Mouse (Mus musculus): ENCODE data around the gene Acan. TPM values are rescaled to one million over a fixed set of nuclear protein-coding genes. Genes with fewer than 3 reads are reported as not detected.

Acan gene
- total RNA-seq, 2 experiments from 2014 or later = not detected

DNA sequence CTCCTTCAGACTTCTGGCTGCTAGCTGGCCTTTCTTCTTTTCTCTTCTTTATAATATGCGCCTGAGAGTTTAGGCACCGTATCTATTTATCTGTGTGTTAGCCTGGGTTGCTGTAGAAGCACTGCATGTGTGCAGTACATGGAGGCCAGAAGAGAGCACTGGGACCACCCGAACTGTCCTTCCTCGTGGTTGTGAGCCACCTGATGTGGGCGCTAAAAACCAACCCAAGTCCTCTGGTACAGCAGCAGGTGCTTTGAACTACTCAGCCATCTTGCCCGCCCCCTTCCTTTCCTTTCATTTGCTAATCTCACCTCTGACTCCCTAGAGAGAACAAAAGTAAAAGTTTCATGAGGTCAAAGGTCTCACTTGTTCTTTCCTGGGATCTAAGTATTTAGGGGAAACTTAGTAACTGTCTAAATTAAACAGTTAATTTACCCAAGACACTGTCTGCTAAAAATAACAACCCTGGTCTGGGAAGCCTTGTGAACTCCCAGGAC, 86.1 kb downstream of the Acan start:
- no peak for ATAC-seq (ENCODE audit: poor library complexity, severe bottlenecking)

DNA sequence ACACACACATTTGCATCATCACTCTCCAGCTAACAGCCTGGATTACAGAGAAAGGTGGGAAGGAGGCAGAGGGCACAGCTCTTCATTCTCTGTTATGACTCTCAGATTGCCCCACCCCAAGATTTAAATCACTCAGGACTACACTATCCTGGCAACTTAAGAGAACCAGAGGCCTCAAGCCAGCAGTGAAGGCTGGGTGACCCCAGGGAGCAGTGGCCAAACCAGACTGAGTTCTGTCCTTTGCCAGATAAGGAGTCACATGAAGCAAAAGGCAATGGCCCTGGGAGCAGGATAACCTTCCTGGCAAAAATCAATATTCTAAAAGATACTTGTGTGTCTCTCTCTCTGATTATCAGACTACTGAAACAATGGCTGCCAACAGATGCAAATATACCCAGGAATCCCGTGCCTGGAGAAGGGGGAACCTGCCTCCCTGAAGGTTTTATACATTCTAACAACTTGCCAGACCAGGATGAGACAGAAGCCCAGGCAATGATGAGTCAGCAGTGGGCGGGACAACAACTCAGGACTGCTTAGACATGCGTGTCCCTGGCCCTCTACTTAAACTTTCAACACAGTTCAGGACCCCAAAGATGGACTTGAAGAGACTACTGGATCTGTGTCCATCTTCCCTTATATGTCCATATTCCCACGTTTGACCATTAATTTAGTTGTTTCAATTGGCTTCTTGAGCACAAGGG, 86.8 kb downstream of the Acan start:
- no peak for ATAC-seq (ENCODE audit: poor library complexity, severe bottlenecking)

DNA sequence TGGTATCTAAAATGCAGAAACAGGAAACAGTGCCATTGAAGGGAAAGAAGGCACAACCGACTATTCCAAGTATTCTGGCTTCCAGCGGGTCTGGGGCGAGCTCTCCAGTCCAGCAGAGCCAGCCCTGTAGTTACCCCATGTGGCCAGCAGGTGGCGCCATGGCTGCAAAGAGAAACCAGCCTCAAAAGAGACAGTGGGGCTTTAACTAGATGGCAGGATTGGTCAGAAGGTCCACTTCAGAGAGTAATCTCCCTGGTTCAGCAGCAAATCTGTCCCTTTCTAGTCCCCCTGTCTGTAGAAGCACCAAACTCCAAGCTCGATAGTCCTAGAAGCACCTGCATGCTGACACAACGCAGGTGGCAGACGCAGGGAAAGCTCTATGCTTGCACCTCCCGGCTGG, 87.6 kb downstream of the Acan start:
- ATAC-seq (ENCODE audit: poor library complexity, severe bottlenecking) = peak; percentile 84

DNA sequence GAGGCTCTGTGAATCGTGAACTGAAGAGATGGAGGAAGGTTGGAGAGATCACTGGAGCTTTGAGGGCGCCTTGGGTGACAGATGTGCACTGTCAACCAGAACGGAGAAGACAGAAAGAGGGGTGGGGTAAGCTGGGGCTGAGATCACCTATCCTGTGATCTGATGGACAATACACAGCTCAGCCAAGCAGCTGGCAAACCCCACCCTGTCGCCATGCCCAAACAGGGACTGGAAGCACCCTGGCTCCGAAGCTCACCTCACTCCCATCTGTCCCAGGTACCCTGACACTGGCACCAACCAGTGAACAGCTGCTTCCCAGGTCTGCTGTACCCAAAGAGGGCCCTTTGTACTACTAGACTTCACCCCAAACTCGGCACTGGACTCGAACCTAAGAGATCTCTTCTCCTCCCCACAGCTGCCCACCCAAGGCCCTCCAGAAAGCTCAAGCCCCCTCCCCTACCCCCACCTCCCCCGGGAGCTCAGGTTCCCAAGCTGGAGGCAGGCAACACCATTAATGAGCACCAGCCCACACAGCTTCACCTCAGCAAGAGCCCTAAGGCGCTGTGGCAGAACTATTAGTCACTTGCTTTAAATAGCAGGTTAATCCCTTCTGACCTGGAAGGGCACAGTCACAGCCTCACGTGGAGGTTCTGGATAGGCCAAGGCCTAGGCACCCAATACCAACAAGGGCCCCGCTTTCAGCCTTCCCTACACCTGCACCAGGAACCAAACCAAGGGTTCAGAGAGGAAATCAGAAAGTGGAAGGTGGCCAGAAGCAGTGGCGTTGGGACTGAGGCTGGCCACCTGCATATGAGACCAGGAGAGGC, 93.9 kb downstream of the Acan start:
- ATAC-seq (ENCODE audit: poor library complexity, severe bottlenecking) = no peak

DNA sequence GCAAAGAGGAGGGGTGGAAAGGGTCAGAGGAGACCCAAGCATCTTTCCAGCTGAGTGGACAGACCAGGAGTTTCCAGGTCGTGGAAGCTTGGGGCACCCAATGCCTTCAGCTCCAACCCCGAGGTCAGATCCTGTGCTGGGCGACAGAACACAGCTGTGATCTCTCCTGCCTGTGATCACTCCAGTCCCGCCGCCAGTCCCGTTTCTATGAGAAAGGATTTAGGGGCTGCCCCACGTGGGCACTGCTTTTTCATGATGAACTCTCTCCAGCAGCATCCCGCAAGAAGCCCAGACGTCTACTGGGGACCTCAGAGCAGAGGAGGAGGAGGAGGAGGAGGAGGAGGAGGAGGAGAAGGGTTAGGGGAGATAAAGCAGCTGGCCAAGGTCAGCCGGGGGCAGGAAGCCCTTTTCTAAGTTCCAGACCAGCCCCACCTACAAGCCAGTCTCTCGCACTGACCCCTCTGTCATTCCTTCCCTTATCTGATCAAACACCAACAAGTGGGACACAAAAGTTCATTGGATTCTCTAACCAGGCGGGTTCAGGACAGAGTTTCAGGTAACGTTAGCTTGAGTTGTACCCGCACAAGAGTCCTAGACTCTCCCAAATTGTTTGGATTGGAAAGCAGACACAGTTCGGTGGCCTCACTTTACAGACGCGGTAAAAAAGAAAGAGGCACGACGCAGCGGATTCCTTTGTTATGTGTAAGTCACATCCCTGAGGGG, 94.8 kb downstream of the Acan start:
- no peak for ATAC-seq (ENCODE audit: poor library complexity, severe bottlenecking)

DNA sequence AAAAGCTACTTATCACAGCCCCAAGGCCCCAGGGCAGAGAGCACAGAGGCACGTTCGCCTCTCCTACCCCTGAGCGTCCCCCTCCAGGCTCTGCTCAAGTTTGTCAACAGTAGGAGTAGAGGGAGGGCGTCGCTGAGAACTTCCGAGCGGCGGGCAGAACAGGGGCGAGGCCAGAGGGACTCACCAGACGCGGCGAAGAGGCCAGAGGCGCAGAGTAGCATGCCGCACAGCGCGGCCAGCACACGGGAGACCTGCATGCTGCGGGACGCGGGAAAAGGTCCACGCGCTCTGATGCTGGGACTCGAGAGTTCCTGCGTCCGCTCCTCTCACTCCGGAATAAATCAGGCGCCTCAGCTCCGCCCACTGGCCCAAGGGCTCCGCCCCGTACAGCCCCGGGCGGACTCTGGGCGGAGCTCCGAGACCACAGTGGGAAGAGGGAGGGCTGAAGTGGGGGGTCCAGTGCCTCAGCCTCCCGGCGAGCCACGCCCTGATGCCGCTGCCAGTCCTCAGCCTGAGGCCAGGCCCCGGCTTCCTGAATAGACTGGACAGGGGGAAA, 95.5 kb downstream of the Acan start, which contains the start of gene Mfge8:
Mfge8 (minus strand) TSS at position 350 of the 556 bp plus-strand sequence.
- ATAC-seq (ENCODE audit: poor library complexity, severe bottlenecking) = peak; percentile 100

GRCm38 (mm10) chr7:79149522-79149921, 96.2 kb downstream of the Acan start:
- ATAC-seq (ENCODE audit: poor library complexity, severe bottlenecking) = no peak

- ATAC-seq (ENCODE audit: poor library complexity, severe bottlenecking) = no peak
Measured at GRCm38 (mm10) chr7:79159406-79159805, 106.1 kb downstream of the Acan start.

Other genes starting within 250 kb of the Acan start
- 10.6 and 10.7 TPM in 2 replicates for gene Det1, start 206.2 kb upstream of the Acan start, total RNA-seq (2015)
- gene Det1, start 206.2 kb upstream of the Acan start, total RNA-seq (2017) = 7.2 and 9.3 TPM in 2 replicates
- 3.9 and 5.6 TPM in 2 replicates for gene Aen, start 157.6 kb upstream of the Acan start, total RNA-seq (2015)
- gene Aen, start 157.6 kb upstream of the Acan start, total RNA-seq (2017) = 13.2 and 18.4 TPM in 2 replicates
- gene Isg20, start 140.1 kb upstream of the Acan start, total RNA-seq (2015) = 25.8 and 30.9 TPM in 2 replicates
- gene Isg20, start 140.1 kb upstream of the Acan start, total RNA-seq (2017) = 10.6 and 12.1 TPM in 2 replicates
- not detected in 2 replicates for gene Hapln3, start 77.5 kb downstream of the Acan start, total RNA-seq (2015)
- gene Hapln3, start 77.5 kb downstream of the Acan start, total RNA-seq (2017) = not detected in 2 replicates
- 4.0 and 9.2 TPM in 2 replicates for gene Mfge8, start 95.6 kb downstream of the Acan start, total RNA-seq (2015)
- gene Mfge8, start 95.6 kb downstream of the Acan start, total RNA-seq (2017) = 9.8 and 10.5 TPM in 2 replicates
- gene Abhd2, start 219.7 kb downstream of the Acan start, total RNA-seq (2015) = 41.5 and 45.2 TPM in 2 replicates
- gene Abhd2, start 219.7 kb downstream of the Acan start, total RNA-seq (2017) = 26.3 and 28.5 TPM in 2 replicates

Measured in megakaryocyte, adult 5-6 weeks (primary cell).